Mouse (Mus musculus) cortical plate, adult 2 months (tissue): Measurements from ENCODE around the gene Kcnc1. TPM values are rescaled to one million over a fixed set of nuclear protein-coding genes. Genes with fewer than 3 reads are reported as not detected.
A peak's percentile ranks its signal among the peaks of the same experiment; 100 is the strongest.

ENCODE experiments used
- H3K27ac ChIP-seq: fragments of 200-500 bp; 2 replicates; pipeline ENCODE4 v1.5.1; 2012; ENCODE audit warnings: low read length, control low read depth, inconsistent platforms; ENCODE audit not compliant: insufficient read depth
- H3K4me1 ChIP-seq: fragments of 200-500 bp; 2 replicates; pipeline ENCODE4 v1.6.1; 2011; ENCODE audit warnings: low read length; ENCODE audit not compliant: control insufficient read depth, insufficient read depth
- H3K4me3 ChIP-seq: fragments of 200-500 bp; 2 replicates; pipeline ENCODE4 v1.5.1; 2011; ENCODE audit warnings: mild to moderate bottlenecking, low read length, control low read depth; ENCODE audit not compliant: insufficient read depth
- CTCF ChIP-seq: fragments of 200-500 bp; IDR thresholded peaks from 2 replicates; pipeline ENCODE4 v1.5.1; 2011; ENCODE audit warnings: mild to moderate bottlenecking, control low read depth, low read length; ENCODE audit not compliant: insufficient read depth; ENCODE audit errors: extremely low read depth
- POLR2A ChIP-seq: fragments of 200-500 bp; IDR thresholded peaks from 2 replicates; pipeline ENCODE4 v1.6.1; 2011; ENCODE audit warnings: mild to moderate bottlenecking, low read length, control low read depth; ENCODE audit not compliant: insufficient read depth; ENCODE audit errors: extremely low read depth
- polyA plus RNA-seq: library from polyadenylated mRNA; depleted of rRNA; stranded (reverse); fragments of >200 nt; gene quantifications from 2 replicates; pipeline ENCODE4 v1.2.3, GENCODE M21; 2012; rRNA removed

Kcnc1 gene
- polyA plus RNA-seq: 80.3 and 85.7 TPM in 2 replicates

DNA sequence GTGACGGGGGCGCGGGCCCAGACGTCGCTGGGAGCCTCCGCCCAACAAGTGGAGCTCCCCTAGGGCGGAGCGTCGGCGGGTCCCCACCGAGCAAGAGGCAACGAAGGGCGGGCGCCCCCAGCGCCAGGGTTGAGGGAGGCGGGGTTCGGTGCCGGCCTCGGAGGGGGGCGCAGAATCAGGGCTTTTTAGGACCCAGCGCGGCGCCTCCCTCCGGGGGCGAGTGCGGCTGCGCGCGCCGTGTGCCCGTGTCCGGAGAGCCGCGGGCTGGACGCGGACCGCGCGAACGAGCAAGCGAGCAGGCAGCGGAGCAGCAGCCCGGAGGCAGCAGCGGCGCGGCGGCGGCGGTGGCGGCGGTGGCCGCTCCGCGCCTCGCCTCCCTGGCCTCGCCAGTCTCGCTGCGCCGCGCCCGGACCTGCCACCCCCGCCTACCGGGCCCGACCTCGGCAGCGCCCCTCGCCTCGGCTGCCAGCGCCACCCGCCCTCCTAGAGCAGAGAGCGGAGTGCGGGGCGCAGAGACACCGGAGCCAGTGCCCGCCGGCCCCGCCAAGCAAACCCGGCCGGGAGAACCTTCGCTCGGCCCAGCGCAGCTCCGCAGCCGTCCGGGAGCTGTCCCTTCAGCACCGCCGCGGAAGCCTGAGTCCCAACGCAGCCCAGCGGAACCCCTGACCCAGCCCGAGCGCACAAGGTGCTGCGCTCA, at the start of gene Kcnc1:
TSS of gene Kcnc1 (plus strand) at position 267 of the 697 bp plus-strand sequence.
- H3K4me3 ChIP-seq: peak within 1 kb of the TSS; percentile 81
- peak; percentile 64; the same call in 1 of the 2 replicates for TF ChIP-seq POLR2A
- TF ChIP-seq CTCF: no peak
- peak within 1 kb of the TSS; percentile 94 for H3K27ac ChIP-seq
- peaks cover 1% of the 10 kb centered on the region; the same call in 1 of the 2 replicates for H3K4me1 ChIP-seq

- TF ChIP-seq CTCF (no peak), POLR2A (no peak)
- no peak overlapping the region for H3K4me3 ChIP-seq
- no peak overlapping the region for H3K27ac ChIP-seq
- peaks cover under 1% of the 10 kb centered on the region for H3K4me1 ChIP-seq
Observed at GRCm38 (mm10) chr7:46347692-46348091, 48.6 kb upstream of the Kcnc1 start.

DNA sequence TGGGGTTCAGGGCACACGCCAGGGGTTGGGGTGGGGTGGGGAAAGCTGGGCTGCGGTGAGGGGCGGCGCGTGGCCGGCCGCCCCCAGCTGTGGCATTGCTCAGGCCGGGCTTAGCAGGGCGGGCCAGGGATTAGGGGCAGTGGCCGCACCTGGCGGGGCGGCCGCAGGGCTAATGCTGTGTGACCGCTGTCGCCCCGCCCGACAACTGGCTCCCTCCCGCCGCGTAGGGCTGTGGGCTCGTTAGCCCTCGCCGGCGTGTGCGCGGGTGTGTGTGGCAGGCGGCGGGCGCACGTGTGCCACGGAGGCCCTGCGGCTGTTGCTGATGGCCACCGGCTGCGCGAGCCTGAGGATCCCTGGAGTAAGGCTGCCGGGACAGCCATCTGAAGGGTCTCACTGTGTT, 47.5 kb upstream of the Kcnc1 start:
- no peaks in the 10 kb centered on the region for H3K4me1 ChIP-seq
- no peak overlapping the region for H3K4me3 ChIP-seq
- TF ChIP-seq CTCF (no peak), POLR2A (no peak)
- H3K27ac ChIP-seq: no peak overlapping the region

DNA sequence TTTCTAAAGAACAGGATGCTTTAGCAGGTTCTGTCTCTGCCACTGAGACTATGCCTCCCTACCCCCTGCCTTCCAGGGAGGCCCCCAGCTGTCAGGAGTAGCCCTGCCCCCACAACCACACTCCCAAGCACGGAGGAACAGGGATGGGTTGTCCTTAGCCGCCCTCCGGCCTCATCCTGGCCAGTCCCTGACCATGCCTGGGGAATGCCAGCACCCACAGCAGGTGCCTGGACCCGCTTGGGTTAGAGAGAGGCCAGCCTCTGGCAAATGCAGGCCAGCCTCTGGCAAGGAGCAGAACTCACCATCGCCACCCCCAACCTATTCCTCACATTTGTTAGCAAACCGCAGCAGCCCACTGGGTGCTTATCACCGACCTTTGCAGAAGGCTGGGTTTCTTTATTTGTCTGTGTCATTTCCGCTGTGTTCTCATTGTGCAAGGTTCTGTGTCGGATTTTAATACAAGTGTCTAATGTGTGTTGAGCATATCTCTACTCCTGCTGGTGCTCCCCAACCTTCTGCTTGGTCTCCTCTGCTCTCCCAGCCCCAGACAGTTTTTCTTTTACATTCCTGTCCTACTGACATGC, 46.1 kb upstream of the Kcnc1 start:
- Histone ChIP-seq H3K4me3 (no peak overlapping the region), H3K27ac (no peak overlapping the region), H3K4me1 (no peaks in the 10 kb centered on the region)
- TF ChIP-seq POLR2A (no peak), CTCF (no peak)

GRCm38 (mm10) chr7:46352748-46353147, 43.5 kb upstream of the Kcnc1 start:
- H3K4me3 ChIP-seq: no peak overlapping the region
- no peak for TF ChIP-seq CTCF
- TF ChIP-seq POLR2A: no peak
- no peaks in the 10 kb centered on the region for H3K4me1 ChIP-seq
- no peak overlapping the region for H3K27ac ChIP-seq

GRCm38 (mm10) chr7:46353216-46353615, 43.1 kb upstream of the Kcnc1 start:
- TF ChIP-seq POLR2A (no peak), CTCF (no peak)
- no peaks in the 10 kb centered on the region for H3K4me1 ChIP-seq
- no peak overlapping the region for H3K27ac ChIP-seq
- no peak overlapping the region for H3K4me3 ChIP-seq

DNA sequence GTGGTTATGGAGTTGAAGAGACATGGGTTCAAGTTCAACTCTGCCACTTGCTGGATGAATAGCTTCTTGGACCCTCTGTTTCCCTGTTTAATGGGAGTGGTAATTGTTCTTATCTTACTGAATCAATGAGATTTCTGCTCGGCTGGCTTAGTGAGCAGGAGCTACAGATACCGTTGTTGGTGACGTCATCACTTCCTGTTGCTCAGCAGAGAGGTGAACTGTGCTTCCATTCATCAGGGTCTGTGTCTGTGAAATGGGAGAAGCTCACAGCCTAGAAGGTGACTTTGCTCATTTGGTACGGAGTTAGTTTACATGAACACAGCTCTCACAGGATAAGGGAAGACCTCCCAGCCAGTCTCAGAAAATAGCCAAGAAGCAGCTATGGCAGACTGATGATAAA, 42.4 kb upstream of the Kcnc1 start:
- TF ChIP-seq CTCF: no peak
- no peak for TF ChIP-seq POLR2A
- Histone ChIP-seq H3K27ac (no peak overlapping the region), H3K4me1 (no peaks in the 10 kb centered on the region), H3K4me3 (no peak overlapping the region)

- Histone ChIP-seq H3K4me1 (no peaks in the 10 kb centered on the region), H3K4me3 (no peak overlapping the region), H3K27ac (no peak overlapping the region)
- no peak for TF ChIP-seq POLR2A
- TF ChIP-seq CTCF: no peak
Observed at GRCm38 (mm10) chr7:46361776-46362175, 34.5 kb upstream of the Kcnc1 start.

DNA sequence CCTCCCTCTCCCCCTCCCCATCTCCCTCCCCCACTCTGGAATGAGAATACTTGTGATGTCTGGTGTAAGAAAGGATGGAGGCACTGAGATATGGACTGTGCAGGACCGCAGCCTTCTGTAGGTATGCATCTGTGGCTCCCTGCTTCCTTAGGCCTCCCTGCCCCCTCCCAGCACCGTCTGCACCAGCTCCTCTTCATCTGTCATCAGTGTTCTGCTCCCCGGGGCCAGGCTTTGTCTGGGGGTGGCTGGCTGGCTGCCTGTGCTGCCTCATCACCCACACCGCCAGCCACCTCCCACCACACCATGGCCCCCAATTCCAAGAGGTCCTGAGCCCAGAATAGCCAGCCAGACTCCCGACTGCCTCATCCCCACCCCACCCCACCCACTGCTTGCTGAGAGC, 32.1 kb upstream of the Kcnc1 start:
- Histone ChIP-seq H3K27ac (no peak overlapping the region), H3K4me1 (no peaks in the 10 kb centered on the region), H3K4me3 (no peak overlapping the region)
- no peak for TF ChIP-seq CTCF
- TF ChIP-seq POLR2A: no peak

- H3K4me3 ChIP-seq: no peak overlapping the region
- no peak for TF ChIP-seq CTCF
- no peak for TF ChIP-seq POLR2A
Observed at GRCm38 (mm10) chr7:46365810-46366209, 30.5 kb upstream of the Kcnc1 start.

More at GRCm38 (mm10) chr7:46365810-46366209, 30.5 kb upstream of the Kcnc1 start:
- no peak overlapping the region for H3K27ac ChIP-seq
- no peaks in the 10 kb centered on the region for H3K4me1 ChIP-seq
